Mouse (Mus musculus): ENCODE data around the gene Wars2.

The Wars2 gene

DNA sequence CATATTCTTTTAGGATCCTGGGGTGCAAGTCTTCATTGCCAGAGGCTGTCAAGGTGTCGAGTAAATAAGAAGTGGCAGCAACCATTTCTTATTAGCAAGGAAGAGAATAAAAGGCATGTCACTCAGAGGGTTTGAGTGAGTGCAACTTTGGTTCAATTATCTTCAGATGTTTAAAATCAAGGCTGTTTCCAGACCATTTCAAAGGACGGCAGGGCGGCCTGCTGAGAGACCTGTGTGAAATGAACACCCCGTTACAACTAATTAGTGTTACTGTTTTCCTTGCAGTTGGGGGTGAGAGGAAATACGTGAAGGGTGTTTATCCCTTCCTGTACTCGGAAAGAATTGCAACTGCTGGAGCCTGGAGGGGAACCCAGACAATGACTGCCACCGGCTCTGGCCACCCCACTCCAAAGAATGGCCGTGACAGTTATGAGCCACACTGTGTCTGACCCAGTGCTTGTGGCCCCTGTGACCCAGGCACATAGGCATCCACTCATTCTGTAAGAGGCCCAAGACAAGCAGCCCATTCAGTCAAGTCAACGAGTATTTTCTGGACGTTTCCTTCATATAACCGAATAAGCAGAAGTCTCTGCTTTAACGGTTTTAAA lies 137.2 kb downstream of the Wars2 start:
- DNase-seq = no peak

DNA sequence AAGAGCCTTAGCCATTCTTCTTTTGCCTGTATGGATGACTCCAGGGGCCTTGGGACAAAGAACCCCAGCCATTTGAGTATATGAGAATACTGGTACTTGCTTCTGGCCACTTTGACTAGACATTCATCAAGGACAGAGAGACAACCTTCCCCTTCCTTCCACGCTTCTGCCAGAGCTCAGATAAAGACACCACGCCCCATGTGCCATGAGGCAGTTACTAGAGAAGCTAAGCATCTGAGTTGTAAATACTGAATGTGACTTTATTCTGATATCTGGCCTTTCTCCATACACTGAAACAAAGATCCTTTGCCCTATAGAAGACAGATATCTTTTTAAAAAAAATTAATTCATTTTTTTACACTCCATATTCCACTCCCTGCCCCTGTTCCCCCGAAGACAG lies 138.8 kb downstream of the Wars2 start:
- DNase-seq = no peak

DNA sequence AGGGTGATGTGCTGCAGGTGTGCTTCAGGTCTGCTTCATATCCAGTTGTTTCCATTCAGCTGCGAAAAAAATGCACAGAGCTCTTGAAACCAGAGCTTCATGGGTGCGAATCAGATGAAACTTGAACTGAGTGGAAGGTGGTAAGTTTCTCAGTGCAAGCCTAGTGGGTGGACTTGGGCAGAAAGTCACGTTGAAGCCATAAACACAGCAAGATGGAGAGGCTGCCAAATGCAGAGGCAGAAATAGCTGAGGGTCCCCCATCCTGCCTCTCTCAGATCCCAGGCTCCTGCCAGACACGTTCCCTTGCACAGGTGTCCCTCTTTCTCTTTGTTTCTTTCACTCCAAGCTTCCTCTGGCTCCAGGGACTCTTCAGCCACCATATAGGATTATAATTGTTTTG lies 140.6 kb downstream of the Wars2 start:
- DNase-seq = no peak

DNA sequence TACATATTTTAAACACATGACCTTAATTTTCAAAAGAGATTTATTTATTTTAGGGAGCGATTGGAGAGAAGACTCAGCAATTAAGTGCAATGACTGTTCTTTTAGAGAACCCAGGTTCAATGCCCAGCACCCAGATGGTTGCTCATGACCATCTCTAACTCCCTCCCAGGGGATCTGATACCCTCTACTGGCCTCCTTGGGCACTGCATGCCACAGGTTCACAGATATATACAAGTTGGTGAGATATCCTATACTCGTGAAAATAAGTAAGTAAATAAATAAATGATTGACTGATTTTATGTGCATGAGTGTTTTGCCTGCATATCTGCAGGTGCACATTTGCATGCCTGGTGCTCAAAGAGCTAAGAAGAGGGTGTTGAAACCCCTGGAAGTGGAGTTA lies 147.4 kb downstream of the Wars2 start:
- DNase-seq = no peak
